Mouse (Mus musculus) heart, adult 8-10 months (tissue): ENCODE measurements around the gene Pafah1b2. TPM values are rescaled to one million over a fixed set of nuclear protein-coding genes. Genes with fewer than 3 reads are reported as not detected.

ENCODE experiments used
- DNase-seq: peaks from one replicate; pipeline ENCODE4 v3.0.0; 2022; ENCODE audit warnings: low spot score
- microRNA-seq: library from miRNA; unstranded; fragments of <30 nt; microRNA quantifications from one replicate; pipeline ENCODE4 v1.2.0, GENCODE M21; 2022
- total RNA-seq, 4 experiments: library from RNA; stranded (reverse); gene quantifications; 2 replicates each; pipeline ENCODE4 v1.2.4; 2022

Pafah1b2 gene
- total RNA-seq, 4 experiments from 2014 or later = 44.4 to 54.1 (median 49.2) TPM

GRCm38 (mm10) chr9:45942916-45943315 is 69.6 kb downstream of the Pafah1b2 start:
- no peak for DNase-seq

- no peak for DNase-seq
Measured at GRCm38 (mm10) chr9:45942464-45942863, 70.0 kb downstream of the Pafah1b2 start.

- no peak for DNase-seq
Measured at GRCm38 (mm10) chr9:45941329-45941888, 71.1 kb downstream of the Pafah1b2 start.

GRCm38 (mm10) chr9:45939794-45940193 is 72.7 kb downstream of the Pafah1b2 start:
- no peak for DNase-seq

- DNase-seq = no peak
Measured at GRCm38 (mm10) chr9:45938952-45939637, 73.4 kb downstream of the Pafah1b2 start.

- peak; percentile 28 for DNase-seq
Measured at GRCm38 (mm10) chr9:45938088-45938487, 74.4 kb downstream of the Pafah1b2 start.

GRCm38 (mm10) chr9:45936883-45937282 is 75.6 kb downstream of the Pafah1b2 start:
- DNase-seq = peak; percentile 61

- no peak for DNase-seq
Measured at GRCm38 (mm10) chr9:45935628-45936210, 76.8 kb downstream of the Pafah1b2 start, which contains the start of gene Tagln. Gene Tagln, minus strand, starts transcription at chr9:45936058.

GRCm38 (mm10) chr9:45932571-45933415 is 79.7 kb downstream of the Pafah1b2 start:
- no peak for DNase-seq

- no peak for DNase-seq
Measured at GRCm38 (mm10) chr9:45931958-45932357, 80.5 kb downstream of the Pafah1b2 start.

- DNase-seq = no peak
Measured at GRCm38 (mm10) chr9:45929285-45929684, 83.2 kb downstream of the Pafah1b2 start.

- DNase-seq = no peak
Measured at GRCm38 (mm10) chr9:45919895-45920294, 92.6 kb downstream of the Pafah1b2 start.

GRCm38 (mm10) chr9:45917041-45917934 is 95.2 kb downstream of the Pafah1b2 start:
- DNase-seq = peak; percentile 49

- DNase-seq = no peak
Measured at GRCm38 (mm10) chr9:45915659-45916058, 96.8 kb downstream of the Pafah1b2 start.

Small RNAs within 50 kb of the gene (microRNA-seq; reads per million reads assigned to microRNA genes)
- not detected for gene Mir7087

Other genes starting within 250 kb of the Pafah1b2 start
- gene Cep164, start 184.0 kb downstream of the Pafah1b2 start, total RNA-seq = 1 to 10 TPM; 6.8 to 8.6 (median 7.7) TPM
- gene Bace1, start 174.1 kb downstream of the Pafah1b2 start, total RNA-seq = 10 to 100 TPM; 21.2 to 35.3 (median 27.2) TPM
- 10 to 100 TPM; 12.9 to 15.7 (median 14.6) TPM for gene Pcsk7, start 106.2 kb downstream of the Pafah1b2 start, total RNA-seq
- 10 to 100 TPM; 32.6 to 36.7 (median 34.0) TPM for gene Rnf214, start 105.8 kb downstream of the Pafah1b2 start, total RNA-seq
- 10 to 100 TPM; 33.4 to 69.1 (median 50.0) TPM for gene Tagln, start 76.6 kb downstream of the Pafah1b2 start, total RNA-seq
- 10 to 100 TPM; 62.1 to 77.4 (median 69.0) TPM for gene Sidt2, start 57.4 kb downstream of the Pafah1b2 start, total RNA-seq
- 10 to 100 TPM; 62.0 to 81.1 (median 73.3) TPM for gene Sik3, start 130 bp upstream of the Pafah1b2 start, total RNA-seq
- gene Apoa1, start 215.9 kb upstream of the Pafah1b2 start, total RNA-seq = not detected
- not detected for gene Apoc3, start 222.9 kb upstream of the Pafah1b2 start, total RNA-seq
- gene Apoa4, start 228.0 kb upstream of the Pafah1b2 start, total RNA-seq = not detected